Mouse (Mus musculus): Measurements from ENCODE around the gene Sspo.

DNA sequence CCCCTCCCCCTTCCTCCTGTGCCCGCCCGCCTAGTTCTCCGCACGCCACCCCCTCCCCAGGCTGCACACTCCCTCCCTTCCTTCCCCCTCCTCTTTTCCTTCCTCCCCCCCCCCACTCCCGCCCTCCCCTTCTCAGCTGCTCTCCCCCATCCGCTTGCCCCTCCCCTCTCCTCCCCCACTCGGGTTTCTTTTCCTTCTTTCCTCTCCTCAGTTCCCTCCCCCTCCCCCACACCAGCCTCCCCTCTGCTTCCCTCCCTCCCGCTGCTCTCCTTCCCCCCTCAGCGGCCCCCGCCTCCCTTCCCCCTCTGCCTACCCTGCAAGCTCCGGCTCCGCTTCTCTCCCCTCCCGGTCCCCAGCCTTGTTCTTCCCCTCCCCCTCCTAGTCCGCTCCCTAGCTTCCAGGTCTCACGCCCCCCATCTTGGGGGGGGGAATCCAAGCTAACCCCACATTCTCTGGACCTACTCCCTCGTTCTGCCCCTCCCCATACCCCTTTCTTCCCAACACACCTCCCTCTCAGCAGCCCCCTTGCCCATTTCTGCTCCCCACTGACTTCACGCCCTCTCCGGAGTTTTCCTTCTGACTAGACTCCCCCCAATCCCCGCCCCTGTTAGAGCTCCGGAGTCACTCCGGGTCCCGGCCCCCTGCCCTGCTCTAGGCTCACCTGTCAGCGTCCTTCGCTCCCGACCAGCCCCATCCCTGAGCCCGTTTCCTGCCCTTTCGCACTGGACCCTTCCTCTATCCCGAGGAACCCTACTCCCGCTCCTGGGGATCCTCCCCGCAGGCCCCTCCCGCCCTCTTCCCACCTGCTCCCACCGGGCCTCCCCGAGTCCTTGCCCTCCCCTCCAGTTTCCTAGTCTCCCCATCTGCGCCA is 3.5 kb upstream of the Sspo start:
- TF ChIP-seq CTCF (IDR thresholded peaks at IDR 0.05; ENCODE audit: control insufficient read depth, insufficient read depth, low read length) (no peak), POLR2A (IDR thresholded peaks at IDR 0.05; ENCODE audit: borderline replicate concordance, control insufficient read depth, low read depth, low read length) (no peak)

All from bone marrow, adult 2 months (tissue).